Mouse (Mus musculus) erythroid progenitor cell, adult 5-6 weeks (primary cell): ENCODE measurements around the gene Mxd4. TPM values are rescaled to one million over a fixed set of nuclear protein-coding genes. Genes with fewer than 3 reads are reported as not detected.

Experiments used
- ATAC-seq: replicated peaks from 2 replicates; pipeline ENCODE4 v1.8.0; 2016; ENCODE audit warnings: moderate number of reproducible peaks, mild to moderate bottlenecking, moderate TSS enrichment, inconsistent platforms; ENCODE audit not compliant: poor library complexity, low FRiP score, severe bottlenecking
- total RNA-seq, 2 experiments: library from RNA; stranded (forward) in 1 of 2; stranded (reverse) in 1 of 2; fragments of 150-400 nt in 1 of 2; fragments of 186-747, 209-891 nt in 1 of 2; gene quantifications; 2 replicates each; pipeline versions ENCODE4 v1.2.3 to v1.2.4; 2015 to 2017; ENCODE audit warnings: low replicate concordance in 2 of 2

Mxd4 gene
- total RNA-seq (2015; ENCODE audit: low replicate concordance) (4.7 and 7.1 TPM in 2 replicates), total RNA-seq (2017; ENCODE audit: low replicate concordance) (3.6 and 13.6 TPM in 2 replicates)

DNA sequence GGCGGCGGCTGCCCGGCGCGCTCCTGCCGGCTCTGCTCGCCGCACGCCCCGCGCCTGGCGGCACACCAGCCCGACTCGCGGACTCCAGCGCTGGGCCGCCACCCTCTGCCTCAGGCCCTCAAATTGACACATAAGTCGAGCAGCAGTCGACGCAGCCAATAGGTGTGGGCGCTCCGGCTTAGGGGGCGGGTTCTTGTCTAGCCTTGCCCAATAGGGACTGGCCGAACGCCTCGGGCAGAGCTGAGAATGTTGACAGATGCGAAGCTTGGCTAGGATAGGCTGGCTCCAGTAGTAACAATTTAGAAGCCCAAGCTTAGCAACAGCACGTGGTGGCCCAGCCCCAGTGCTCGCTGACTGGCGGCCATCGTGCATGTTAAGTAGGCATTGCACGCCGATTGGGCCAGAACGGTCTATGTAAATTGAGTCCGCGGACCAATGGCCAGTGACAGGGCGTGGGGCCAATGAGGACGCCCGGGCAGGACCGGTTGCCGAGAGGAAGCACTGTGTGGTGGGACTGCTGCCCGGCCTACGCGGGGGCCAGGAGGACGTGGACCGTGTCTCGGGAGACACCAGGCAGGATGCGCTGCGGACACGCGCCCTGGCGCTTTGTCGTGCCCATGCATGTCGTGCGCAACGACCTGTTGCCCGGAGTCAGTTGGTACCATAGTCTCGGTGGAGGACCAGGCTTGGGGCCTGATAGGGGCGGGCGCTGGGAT, at the start of gene Mxd4:
Gene Mxd4 (minus strand): TSS at position 120 of the 716 bp plus-strand sequence.
- peak; percentile 93 for ATAC-seq

DNA sequence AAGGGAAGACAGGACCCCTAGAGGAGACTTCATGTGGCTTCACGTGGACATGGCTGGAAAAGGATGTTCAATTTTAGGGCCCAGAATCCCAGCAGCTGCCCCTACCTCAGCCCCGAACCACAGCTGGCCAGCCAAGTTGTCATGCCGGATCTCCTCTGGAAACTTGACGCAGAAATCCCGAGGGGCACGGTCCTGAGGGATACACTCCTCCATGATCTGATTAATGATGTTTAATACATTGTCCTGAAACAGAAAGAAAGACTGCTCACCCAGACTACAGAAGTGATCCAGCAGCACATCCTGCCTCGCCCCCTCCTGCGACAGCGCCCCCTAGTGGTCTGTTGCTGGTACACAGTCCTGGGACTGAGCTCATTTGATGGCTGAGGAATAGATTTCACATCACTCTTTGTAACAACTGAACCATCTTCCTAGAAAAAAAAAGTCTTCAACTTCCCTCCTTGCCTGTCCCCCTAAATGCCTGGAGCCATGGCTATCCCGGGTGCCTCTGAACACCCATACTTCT, 48.4 kb upstream of the Mxd4 start:
- 0 out of 2 replicates have a peak, but pooled peaks have one; percentile 50 for ATAC-seq

DNA sequence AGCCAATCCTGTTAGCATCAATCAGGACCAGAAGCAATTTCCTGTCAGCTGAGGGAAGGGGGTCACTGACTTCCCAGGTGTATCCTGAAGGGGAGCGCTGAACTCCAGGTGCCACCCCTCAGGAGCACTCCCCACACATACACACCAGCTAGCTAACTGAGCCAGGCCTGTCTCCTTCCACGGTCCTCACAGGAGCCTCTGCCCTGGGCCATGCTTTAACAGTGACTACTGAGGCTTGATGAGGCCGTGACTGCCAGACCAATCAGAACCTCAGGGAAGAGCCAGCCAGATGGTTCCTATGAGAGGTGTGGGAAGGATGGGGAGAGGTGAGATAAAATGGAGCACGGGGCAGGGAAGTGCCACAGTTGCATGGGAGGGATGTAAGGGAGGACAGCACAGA, 47.5 kb upstream of the Mxd4 start:
- no peak for ATAC-seq

DNA sequence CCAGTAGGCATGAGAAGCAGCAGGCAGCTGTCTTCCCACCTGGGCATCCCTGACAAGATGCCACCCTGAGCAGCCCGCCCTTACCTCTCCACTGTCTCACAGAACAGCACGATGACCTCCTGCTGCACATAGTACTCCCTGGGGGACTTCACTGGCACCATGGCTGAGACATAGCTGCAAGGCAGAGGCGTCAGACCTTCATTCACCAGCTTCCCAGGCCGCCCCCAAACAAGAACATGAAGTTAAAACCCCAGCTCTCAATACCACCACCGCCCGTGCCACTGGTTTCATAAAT, 45.6 kb upstream of the Mxd4 start:
- no peak for ATAC-seq

DNA sequence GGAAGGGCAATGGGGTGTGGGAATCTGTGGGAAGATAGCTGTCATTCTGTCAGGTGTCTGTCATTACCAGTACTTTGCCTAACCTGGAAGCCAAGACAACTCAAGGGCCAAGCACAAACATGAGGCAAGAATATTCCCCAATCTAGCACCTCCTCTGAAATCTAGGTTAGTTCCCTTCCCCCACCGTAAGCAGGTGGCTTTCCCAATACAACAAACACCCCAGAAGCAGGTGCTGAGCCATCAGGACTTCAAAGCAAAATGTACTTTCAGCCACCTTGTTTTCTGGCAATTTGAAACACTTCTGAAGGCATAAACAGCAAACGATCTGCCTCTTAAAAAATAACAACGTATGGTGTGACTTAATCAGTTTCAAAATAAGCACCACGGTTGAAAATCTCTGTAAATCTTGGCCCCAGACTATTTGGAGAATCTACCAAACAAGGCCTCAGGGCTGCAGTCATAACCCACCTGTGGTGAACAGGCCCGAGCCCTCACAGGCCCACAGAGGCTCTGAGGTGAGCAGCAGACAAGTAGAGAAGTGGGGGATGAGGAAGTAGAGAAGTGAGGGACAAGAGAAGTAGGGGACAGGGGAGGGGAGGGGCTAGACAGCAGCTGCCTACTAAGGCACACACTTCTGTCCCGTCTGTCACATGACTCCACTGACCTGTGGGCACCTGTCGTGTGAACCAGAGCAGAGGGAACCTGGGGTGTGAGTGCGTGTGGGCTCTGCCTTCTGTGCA, 45.1 kb upstream of the Mxd4 start:
- no peak for ATAC-seq

DNA sequence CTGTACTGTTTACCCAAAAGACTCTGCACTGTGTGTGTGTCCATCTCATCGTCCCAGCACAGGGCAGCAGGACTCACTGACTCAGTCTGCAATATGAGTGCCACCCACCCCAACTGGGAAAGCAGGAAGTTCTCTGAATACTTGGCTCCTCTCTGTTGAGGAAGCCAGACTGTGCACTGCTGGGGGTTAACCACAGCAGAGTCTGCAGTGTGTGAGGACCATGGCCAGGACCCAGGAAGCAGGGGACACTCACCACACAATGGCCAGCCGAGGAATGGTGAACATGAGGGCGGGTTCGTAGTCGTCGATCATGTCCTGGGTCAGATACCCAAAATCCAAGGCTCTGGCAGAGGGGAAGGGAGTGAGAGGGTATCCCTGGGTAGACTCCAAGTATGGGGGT, 44.4 kb upstream of the Mxd4 start:
- ATAC-seq, result no peak

DNA sequence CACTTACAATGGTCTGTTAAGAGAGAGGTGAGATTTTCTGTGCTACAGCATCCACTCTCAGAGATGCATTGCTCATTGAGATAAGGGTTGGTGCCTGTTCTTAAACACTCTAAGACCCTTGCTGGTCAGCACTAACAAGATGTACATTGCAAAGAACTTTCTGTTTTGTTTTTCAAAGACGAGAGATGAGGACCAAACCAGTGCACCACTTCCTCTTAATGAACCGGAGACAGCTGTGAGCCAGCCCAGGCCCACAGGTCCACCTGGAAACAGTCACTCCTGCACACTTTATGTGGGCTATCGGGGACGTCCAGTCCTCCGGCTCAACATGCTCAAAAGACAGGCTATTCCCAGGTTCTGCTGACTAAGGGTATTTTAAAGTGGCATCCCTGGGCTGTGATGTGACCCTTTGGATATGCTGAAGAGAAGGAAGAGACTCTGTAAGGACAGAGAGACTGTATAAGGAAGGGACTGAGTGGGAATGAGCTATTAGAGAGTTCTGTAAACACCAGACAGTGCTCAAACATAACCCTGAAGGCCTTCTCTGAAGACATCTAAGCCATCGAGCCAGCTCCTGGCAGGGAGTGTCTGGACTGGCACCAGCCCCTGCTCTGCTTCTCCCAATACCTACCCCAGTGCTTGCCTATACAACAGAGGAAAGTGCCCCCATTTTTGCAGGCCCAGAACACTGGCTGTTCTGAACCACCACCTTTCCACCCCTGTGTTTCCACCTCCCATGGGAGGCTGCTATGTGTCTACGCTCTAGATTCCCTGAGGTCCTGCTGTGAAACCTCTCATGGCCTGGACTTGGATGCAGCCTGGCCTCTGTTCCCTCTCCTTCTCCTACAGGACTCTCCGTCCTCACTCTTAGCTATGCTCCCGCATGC, 43.3 kb upstream of the Mxd4 start:
- no peak for ATAC-seq

DNA sequence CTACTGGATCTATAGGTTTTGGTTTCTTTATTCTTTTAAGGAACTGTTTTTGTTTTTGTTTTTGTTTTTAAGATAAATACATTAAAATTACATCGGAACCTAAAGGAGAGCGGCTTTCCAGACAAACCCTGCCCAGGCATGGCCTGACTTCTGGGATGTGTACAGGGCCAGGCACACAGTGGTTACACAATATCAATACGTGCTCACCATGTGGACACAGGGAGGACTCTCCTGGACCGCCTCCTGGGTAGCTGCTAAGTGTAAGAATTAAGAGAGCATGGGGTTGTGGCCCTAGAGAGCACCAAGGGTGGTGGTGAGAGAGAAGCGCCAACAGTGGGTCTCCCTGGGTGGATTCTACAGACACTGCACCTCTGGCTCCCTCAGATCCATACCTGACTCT, 42.0 kb upstream of the Mxd4 start:
- no peak for ATAC-seq

DNA sequence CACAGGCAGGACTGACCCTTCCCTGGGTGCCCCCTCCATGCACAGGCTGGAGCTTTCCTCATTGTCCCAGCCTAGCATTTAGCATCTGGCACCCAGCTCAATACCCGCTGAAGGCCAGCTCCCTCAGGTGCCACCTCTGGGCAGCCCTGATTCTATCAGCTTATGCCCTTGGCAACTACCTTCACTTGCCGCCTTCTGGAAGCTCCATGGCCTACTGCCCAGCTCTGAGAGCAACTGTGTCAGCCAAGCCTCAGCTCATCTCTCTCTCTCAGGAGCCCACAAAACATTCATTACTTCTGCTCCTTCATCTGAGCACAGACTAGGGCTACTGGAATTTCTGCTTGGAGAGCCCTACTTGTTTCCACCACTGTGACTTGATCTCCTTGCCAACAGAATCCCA, 38.0 kb upstream of the Mxd4 start:
- no peak for ATAC-seq

DNA sequence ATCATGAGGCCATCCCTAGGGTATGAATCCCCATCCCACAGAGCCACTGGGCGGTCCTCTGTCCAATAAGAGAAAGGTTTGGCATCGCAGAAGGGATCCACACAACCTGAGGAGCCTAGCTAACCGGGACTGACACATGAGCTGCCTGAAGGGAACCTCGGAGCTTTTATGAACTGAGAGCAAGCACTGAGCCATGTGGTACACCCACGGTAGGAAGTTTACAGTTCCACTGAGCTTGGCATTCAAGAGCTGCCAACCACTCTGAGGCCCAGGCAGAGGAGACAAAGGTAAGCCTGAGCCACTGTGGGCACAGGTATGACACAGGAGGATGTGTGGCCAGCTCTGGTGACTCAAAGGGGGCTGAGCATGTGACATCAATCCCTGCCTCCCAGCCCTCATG, 37.0 kb upstream of the Mxd4 start:
- ATAC-seq, result no peak

DNA sequence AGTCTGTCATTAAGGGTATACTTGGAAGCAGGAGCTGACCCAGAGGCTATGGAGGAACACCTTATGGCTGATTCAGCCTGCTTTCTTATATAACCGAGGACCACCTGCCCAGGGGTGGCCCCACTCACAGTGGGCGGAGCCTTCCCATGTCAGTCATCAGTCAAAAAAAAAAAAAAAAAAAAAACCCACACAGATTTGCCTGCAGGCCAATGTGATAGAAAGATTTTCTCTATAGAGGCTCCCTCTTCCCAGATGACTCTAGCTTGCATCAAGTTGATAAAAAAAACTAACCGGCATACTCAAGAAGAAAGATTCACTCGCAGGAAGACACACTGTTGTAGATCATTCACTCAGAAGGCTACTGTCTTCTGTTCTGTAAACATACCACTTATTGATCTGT, 32.5 kb upstream of the Mxd4 start:
- ATAC-seq, result no peak

DNA sequence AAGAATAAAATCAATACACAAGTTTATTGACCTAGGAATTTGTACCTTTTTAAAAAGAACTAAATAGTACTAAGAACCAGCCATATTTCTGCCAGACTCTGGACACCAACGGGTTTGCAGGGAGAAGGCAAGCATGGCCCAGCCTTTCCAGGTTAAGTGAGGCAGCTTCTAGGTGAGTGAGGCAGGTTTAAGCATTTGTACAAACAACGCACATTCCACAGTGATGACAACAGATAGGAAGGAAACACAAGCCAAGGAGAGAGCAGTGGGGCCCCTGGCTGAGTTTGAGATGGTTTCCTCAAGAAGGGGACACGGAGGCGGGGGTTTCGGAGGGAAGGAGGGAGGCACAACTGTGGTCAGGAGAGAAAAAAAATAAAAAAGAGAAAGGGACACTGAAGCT, 31.2 kb upstream of the Mxd4 start:
- ATAC-seq, result no peak

DNA sequence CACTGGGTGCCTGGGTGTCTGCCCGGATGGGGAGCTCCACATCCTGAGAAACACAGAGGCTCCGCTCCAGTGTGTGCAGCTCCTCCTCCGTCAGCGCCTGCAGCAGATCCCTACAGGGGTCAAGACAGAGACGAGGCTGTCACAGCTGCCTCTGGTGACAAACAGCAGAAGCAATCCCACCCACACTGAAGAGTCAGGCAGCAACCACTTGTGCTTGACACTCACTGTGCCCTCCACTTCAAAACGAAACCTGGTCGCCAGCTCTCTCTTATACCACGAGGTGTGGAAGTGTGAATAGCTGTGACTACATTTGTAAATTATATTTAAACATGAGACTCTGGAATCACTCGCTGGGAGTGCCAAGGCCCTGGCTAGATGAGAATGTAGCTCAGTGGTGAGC, 30.2 kb upstream of the Mxd4 start:
- no peak for ATAC-seq

DNA sequence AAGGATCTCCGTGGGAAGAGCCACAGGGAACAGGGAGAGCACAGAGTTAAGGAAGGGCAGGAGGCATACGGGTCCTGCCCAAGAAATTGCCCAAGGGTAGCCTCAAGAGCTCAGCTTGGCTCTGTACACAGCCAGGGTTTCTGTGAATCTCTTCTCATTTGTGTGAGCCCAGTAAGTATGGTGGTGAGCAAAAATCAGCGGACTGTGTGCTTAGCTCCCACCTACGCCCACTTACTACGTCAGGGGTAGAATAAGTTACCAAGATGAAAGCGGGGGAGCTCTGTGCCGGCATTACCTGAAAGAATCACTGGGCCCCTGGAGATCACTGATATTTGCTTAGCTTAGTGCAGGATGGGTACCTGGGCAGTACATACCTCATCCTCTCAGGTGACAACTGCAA, 28.5 kb upstream of the Mxd4 start:
- no peak for ATAC-seq

DNA sequence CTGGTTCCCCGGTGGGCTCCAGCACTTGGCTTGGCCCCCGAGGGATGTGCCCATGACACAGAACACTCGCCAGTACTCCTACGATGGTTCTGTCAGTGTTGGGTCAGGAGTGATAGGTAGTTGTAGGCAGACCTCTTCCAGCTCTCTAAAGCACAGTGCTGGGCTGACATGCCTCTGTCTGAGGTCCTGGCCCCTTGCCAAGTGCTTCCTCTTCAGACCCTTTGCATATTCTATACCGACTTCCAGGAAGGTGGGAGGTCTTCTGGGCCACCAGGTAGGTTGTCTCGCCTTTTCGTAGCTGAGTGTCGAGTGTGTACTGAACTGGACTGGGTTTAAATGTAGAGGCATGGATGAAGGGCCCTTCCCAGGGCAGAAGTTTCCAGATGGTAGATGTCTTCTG, 26.1 kb upstream of the Mxd4 start:
- no peak for ATAC-seq

DNA sequence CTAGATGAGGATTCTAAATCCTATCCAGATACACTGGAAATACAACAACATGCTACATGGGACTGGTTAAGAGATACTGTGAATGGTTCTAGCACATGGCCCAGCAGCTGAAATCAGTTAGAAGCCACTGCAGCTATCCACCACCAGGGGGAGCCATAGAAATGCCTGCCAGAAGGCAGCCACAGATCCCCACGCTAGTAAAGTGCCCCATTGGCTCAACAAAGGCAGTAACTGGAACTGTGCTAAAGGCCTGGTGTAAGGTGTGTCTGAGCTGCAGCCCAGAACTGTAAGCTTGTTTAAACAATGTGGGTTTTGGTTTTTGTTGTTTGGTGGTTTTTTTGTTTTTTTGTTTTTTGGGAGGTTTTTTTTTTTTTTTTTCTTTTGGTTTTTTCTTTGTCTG, 22.8 kb upstream of the Mxd4 start:
- peak; percentile 90 for ATAC-seq

DNA sequence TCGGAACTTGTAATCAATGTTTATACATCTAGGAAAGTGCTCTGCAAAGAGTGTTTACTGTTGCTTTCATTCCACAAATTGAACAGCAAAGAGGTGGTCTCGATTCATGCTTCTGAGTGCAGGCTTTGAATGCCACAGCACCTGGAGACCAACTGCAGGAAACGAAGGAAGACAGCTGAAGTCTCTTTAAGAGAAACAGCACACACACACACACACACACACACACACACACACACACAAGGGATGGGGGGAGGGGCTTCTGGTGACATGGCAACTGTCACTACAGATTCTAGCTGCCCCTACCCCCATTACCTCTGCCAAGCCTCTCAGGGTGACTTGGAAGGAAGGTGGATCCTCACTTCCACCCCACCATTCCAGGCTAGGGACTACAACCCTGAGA, 20.0 kb upstream of the Mxd4 start:
- ATAC-seq, result no peak

DNA sequence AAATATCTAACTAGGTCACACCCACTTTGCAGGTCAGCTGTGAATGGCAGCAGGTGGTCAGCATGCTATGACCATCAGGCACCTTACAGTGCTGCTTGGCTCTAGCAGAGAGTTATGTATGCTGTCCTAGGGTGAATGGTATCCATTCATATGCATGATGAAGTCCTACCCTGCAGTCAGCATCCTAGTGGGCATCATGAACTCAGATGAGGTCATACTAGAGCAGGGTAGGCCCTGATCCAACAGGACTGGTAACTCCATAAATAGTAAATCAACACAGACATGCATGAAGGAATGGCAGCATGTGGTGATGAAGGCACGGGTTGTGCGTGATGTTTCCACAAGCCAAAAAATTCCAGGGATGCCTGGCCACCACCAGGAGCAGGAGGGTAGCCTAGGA, 18.3 kb upstream of the Mxd4 start:
- no peak for ATAC-seq

DNA sequence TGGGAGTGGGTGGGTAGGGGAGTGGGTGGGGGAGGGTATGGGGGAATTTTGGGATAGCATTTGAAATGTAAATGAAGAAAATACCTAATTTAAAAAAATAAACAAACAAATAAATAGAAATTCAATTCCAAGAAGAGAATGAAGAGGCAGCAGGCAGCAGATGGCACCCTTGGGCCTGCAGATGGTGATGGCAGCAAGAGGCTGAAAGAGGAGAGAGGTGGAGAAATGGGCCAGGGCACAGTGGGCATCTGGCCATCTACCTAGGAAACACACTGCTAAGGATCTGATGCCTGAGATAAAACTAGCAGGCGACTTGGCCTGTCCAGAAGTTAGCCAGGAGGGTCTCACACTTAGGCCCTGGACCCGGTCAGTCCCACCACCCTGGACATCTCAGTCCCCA, 17.4 kb upstream of the Mxd4 start:
- ATAC-seq, result no peak

DNA sequence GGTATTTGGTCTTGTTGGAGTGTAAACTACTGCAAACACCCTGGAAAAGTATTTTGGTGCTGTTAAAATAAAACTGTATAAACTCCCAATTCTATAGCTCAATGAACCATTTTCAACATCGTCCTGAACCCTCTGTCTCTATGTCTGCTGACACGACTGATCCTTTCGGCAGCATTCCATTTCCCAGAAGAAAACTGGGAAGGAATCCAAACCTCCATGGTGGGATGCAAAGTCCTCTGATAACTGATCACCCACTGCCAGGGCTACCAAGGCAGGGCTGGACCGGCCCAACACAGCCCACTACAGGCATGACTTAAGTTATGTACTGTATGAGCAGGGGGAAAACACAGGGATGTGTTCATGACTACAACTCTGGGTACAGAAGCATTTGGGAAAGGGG, 14.5 kb upstream of the Mxd4 start:
- no peak for ATAC-seq

DNA sequence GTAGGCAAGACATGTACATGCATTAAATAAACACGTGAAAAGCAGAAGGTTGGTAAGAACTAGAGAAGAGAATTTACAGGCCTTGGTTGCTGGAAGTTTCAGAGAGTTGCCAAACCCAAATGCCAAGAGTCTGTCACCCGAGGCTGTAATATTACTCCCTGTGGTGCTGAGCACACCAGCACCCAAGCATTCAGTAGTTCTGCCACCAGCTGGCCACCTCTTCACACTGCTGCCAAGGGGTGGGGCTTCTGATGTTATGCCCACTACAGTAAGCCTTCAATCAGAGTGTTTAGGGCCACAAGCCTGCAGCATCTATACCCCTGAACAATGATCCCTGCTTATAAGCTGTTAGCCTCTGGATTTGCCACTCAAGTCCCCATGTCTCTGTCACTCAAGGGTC, 13.9 kb upstream of the Mxd4 start:
- no peak for ATAC-seq
